Mouse (Mus musculus): Measurements from ENCODE around the gene Cfap46.

GRCm38 (mm10) chr7:139706411-139707120 lies 22.9 kb upstream of the Cfap46 start:
- TF ChIP-seq CTCF (IDR thresholded peaks at IDR 0.05; ENCODE audit: low read depth, low read length) (no peak), POLR2A (IDR thresholded peaks at IDR 0.05; ENCODE audit: extremely low read depth, insufficient read depth, low read length) (no peak)

All from liver, adult 2 months (tissue).